Mouse (Mus musculus) forebrain, postnatal 0 days (tissue): Measurements from ENCODE around the gene Grid2. TPM values are rescaled to one million over a fixed set of nuclear protein-coding genes. Genes with fewer than 3 reads are reported as not detected.

ENCODE experiments used
- ATAC-seq: fragments of 200-750 bp; cut with Nextera tagmentation; 2 replicates; pipeline ENCODE4 v1.8.0; 2017; ENCODE audit warnings: mild to moderate bottlenecking, moderate library complexity
- DNase-seq: peaks from one replicate; pipeline ENCODE4 v3.0.0-alpha.2; 2015
- H3K27ac ChIP-seq: fragments of 300-500 bp; sonication (generic); 2 replicates; pipeline ENCODE4 v1.5.1; 2014; ENCODE audit warnings: low read depth, mild to moderate bottlenecking, antibody characterized with exemption, low read length, moderate library complexity, mixed read lengths
- H3K27me3 ChIP-seq: fragments of 300-500 bp; sonication (generic); 2 replicates; pipeline ENCODE4 v1.6.1; 2014; ENCODE audit warnings: mild to moderate bottlenecking, low read length, mixed read lengths; ENCODE audit not compliant: insufficient read depth
- H3K36me3 ChIP-seq: fragments of 300-500 bp; sonication (generic); 2 replicates; pipeline ENCODE4 v1.6.1; 2014; ENCODE audit warnings: mild to moderate bottlenecking, moderate library complexity; ENCODE audit not compliant: insufficient read depth
- H3K4me1 ChIP-seq: fragments of 300-500 bp; sonication (generic); 2 replicates; pipeline ENCODE4 v1.6.1; 2014; ENCODE audit warnings: antibody characterized with exemption; ENCODE audit not compliant: insufficient read depth
- H3K4me2 ChIP-seq: fragments of 300-500 bp; sonication (generic); 2 replicates; pipeline ENCODE4 v1.6.1; 2014; ENCODE audit warnings: low read depth, mild to moderate bottlenecking, moderate library complexity
- H3K4me3 ChIP-seq: fragments of 300-500 bp; sonication (generic); 2 replicates; pipeline ENCODE4 v1.5.1; 2014; ENCODE audit warnings: low read depth, low read length, mixed read lengths
- H3K9ac ChIP-seq: fragments of 300-500 bp; sonication (generic); 2 replicates; pipeline ENCODE4 v1.6.1; 2014; ENCODE audit warnings: mild to moderate bottlenecking
- H3K9me3 ChIP-seq: fragments of 300-500 bp; sonication (generic); 2 replicates; pipeline ENCODE4 v1.6.1; 2016; ENCODE audit warnings: low read length
- CTCF ChIP-seq: sonication (generic); IDR thresholded peaks from 2 replicates; pipeline ENCODE4 v1.5.1; 2016; ENCODE audit warnings: antibody characterized with exemption, control low read depth, low read depth
- WGBS: fragments of 180-500 bp; shearing (Covaris S2); extraction: QIAGEN DNeasy Blood & Tissue Kit; methylation state at CpG from one replicate; pipeline ENCODE4 v1.1.7; 2014; 5-methylcytosine and 5-hydroxymethylcytosine counted together
- polyA plus RNA-seq: library from polyadenylated mRNA; unstranded; fragments of >200 nt; fragmentation: Nextera tagmentation; extraction: Ambion mirVana; gene quantifications from 2 replicates; pipeline ENCODE4 v1.2.1, GENCODE M21; 2015
- total RNA-seq: library from RNA; depleted of rRNA; stranded (reverse); fragments of >200 nt; gene quantifications from 2 replicates; pipeline ENCODE4 v1.2.3, GENCODE M21; 2014

Gene Grid2
- total and polyA plus RNA-seq, 2 experiments from 2014 or later, result 6.2 to 28.9 TPM

DNA sequence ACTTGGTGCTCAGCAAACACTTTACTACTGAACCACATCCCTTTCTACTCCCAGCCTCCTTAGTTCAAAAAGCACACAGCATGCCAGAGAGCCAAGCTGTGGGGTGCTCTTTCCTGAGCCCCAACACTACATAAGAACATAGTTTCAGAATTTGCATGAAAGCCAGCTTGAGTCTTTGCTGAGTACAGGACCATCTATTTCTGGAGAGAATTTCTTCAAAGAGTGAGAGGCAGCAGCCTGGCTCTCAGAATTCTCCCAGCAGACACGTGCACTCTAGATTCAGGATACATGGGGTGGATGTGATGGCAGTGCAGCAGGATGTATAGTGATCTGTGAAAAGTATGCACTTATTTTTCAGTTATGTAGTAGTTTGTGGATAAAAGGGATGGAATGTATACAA, 1038.1 kb downstream of the Grid2 start:
- no peak for DNase-seq
- no peak overlapping the region for H3K4me3 ChIP-seq
- no peak overlapping the region for H3K4me2 ChIP-seq
- H3K9me3 ChIP-seq, result no peaks in the 10 kb centered on the region
- 79% methylated on average over 1 of the region's 1 CpGs for WGBS
- H3K9ac ChIP-seq, result no peak overlapping the region
- H3K27me3 ChIP-seq, result no peaks in the 10 kb centered on the region
- no peak for TF ChIP-seq CTCF
- no peak overlapping the region for H3K27ac ChIP-seq
- no peaks in the 10 kb centered on the region for H3K36me3 ChIP-seq
- no peaks in the 10 kb centered on the region for H3K4me1 ChIP-seq
- peak; percentile 56; the same call in 1 of the 2 replicates for ATAC-seq

DNA sequence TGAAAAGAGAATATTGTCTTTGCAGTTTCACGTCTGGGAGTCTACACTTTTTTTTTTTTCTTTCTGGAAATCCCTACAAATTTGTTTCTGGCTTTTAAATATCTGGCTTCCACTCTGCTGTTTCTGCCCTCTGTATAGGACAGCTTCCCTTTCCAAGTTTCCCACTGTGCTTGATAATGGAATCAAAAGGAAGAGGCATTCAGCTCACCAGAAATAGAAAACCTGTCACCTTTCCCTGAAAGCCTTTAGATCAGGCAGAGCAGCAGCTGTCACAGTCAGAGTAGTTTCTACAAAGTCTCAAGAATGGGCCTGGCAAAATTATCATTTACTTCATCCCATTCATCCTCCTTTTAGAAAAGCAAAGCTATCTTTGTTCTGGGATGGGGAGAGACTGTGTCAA, 1042.0 kb downstream of the Grid2 start:
- no peak overlapping the region for H3K9ac ChIP-seq
- no peaks in the 10 kb centered on the region for H3K36me3 ChIP-seq
- H3K4me1 ChIP-seq, result no peaks in the 10 kb centered on the region
- no peak overlapping the region for H3K4me3 ChIP-seq
- no peak for TF ChIP-seq CTCF
- ATAC-seq, result no peak
- no peaks in the 10 kb centered on the region for H3K27me3 ChIP-seq
- no peak overlapping the region for H3K27ac ChIP-seq
- DNase-seq, result no peak
- H3K9me3 ChIP-seq, result no peaks in the 10 kb centered on the region
- WGBS, result 45% methylated on average over 1 of the region's 1 CpGs
- H3K4me2 ChIP-seq, result no peak overlapping the region

- Histone ChIP-seq H3K27me3 (no peaks in the 10 kb centered on the region), H3K4me3 (no peak overlapping the region), H3K4me1 (no peaks in the 10 kb centered on the region), H3K9me3 (no peaks in the 10 kb centered on the region), H3K27ac (no peak overlapping the region), H3K4me2 (no peak overlapping the region), H3K9ac (no peak overlapping the region), H3K36me3 (no peaks in the 10 kb centered on the region)
- WGBS, result 48% methylated on average over 2 of the region's 2 CpGs
- DNase-seq (no peak), ATAC-seq (no peak; the same call in 1 of the 2 replicates)
- TF ChIP-seq CTCF, result no peak
These were observed 1049.2 kb downstream of the Grid2 start for GRCm38 (mm10) chr6:64304709-64305476.

GRCm38 (mm10) chr6:64308631-64309030, 1053.0 kb downstream of the Grid2 start:
- ATAC-seq, result no peak
- no peaks in the 10 kb centered on the region for H3K4me1 ChIP-seq
- WGBS, result 58% methylated on average over 1 of the region's 1 CpGs

GRCm38 (mm10) chr6:64313132-64313531, 1057.5 kb downstream of the Grid2 start:
- Histone ChIP-seq H3K27me3 (no peaks in the 10 kb centered on the region), H3K27ac (no peak overlapping the region), H3K4me3 (no peak overlapping the region), H3K9me3 (no peaks in the 10 kb centered on the region), H3K4me2 (no peak overlapping the region), H3K4me1 (no peaks in the 10 kb centered on the region), H3K36me3 (no peaks in the 10 kb centered on the region), H3K9ac (no peak overlapping the region)
- DNase-seq (no peak), ATAC-seq (no peak)
- 87% methylated on average over 1 of the region's 1 CpGs for WGBS
- no peak for TF ChIP-seq CTCF

More at GRCm38 (mm10) chr6:64308631-64309030, 1053.0 kb downstream of the Grid2 start:
- DNase-seq, result no peak
- no peaks in the 10 kb centered on the region for H3K9me3 ChIP-seq
- H3K27ac ChIP-seq, result no peak overlapping the region
- no peak overlapping the region for H3K4me3 ChIP-seq
- no peaks in the 10 kb centered on the region for H3K36me3 ChIP-seq
- no peak for TF ChIP-seq CTCF
- H3K4me2 ChIP-seq, result no peak overlapping the region
- H3K27me3 ChIP-seq, result no peaks in the 10 kb centered on the region
- no peak overlapping the region for H3K9ac ChIP-seq

GRCm38 (mm10) chr6:64326936-64327335, 1071.3 kb downstream of the Grid2 start:
- 95% methylated on average over 1 of the region's 1 CpGs for WGBS
- H3K27me3 ChIP-seq, result no peaks in the 10 kb centered on the region
- DNase-seq (no peak), ATAC-seq (no peak)
- no peak overlapping the region for H3K9ac ChIP-seq
- H3K4me1 ChIP-seq, result no peaks in the 10 kb centered on the region
- TF ChIP-seq CTCF, result no peak
- H3K4me2 ChIP-seq, result no peak overlapping the region
- H3K4me3 ChIP-seq, result no peak overlapping the region
- H3K36me3 ChIP-seq, result no peaks in the 10 kb centered on the region
- no peak overlapping the region for H3K27ac ChIP-seq
- H3K9me3 ChIP-seq, result no peaks in the 10 kb centered on the region

DNA sequence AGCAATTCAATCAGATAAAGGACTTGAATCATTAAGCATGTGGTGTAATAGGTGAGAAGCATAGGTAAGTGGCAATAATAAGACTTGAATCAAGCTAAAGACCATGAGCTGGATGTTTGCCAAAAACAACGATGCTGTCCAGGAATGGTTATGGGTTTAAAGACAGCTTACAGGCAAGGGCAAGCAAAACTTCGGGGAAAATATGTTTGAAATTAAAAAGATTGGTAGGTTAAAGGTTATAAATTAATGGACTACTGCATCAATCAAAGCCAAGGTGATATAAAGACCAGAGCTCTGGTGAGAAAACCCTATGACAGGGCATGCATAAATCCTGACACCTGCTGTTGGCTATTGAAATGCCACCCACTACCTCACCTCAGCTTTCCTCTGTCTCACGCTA, 1072.2 kb downstream of the Grid2 start:
- Histone ChIP-seq H3K4me1 (no peaks in the 10 kb centered on the region), H3K36me3 (no peaks in the 10 kb centered on the region), H3K27ac (no peak overlapping the region), H3K4me2 (no peak overlapping the region), H3K9me3 (no peaks in the 10 kb centered on the region), H3K27me3 (no peaks in the 10 kb centered on the region), H3K9ac (no peak overlapping the region), H3K4me3 (no peak overlapping the region)
- TF ChIP-seq CTCF, result peak; percentile 9; the same call in 1 of the 2 replicates
- DNase-seq (no peak), ATAC-seq (no peak)
- 58% methylated on average over 3 of the region's 3 CpGs for WGBS
